Mouse (Mus musculus) liver, adult 10 weeks (tissue): ENCODE measurements around the gene Atp8b5. TPM values are rescaled to one million over a fixed set of nuclear protein-coding genes. Genes with fewer than 3 reads are reported as not detected.

Experiments used
- polyA plus RNA-seq: library from polyadenylated mRNA; stranded (reverse); fragments of 350-450 nt; fragmentation: Illumina TruSeq; extraction: RNeasy Lipid Tissue Mini Kit (QIAGEN cat#74804); gene quantifications from one replicate; pipeline ENCODE4 v1.2.3, GENCODE M21; 2014; ENCODE audit warnings: low read depth, low replicate concordance

Atp8b5 gene
- 0.37 TPM for polyA plus RNA-seq

DNA sequence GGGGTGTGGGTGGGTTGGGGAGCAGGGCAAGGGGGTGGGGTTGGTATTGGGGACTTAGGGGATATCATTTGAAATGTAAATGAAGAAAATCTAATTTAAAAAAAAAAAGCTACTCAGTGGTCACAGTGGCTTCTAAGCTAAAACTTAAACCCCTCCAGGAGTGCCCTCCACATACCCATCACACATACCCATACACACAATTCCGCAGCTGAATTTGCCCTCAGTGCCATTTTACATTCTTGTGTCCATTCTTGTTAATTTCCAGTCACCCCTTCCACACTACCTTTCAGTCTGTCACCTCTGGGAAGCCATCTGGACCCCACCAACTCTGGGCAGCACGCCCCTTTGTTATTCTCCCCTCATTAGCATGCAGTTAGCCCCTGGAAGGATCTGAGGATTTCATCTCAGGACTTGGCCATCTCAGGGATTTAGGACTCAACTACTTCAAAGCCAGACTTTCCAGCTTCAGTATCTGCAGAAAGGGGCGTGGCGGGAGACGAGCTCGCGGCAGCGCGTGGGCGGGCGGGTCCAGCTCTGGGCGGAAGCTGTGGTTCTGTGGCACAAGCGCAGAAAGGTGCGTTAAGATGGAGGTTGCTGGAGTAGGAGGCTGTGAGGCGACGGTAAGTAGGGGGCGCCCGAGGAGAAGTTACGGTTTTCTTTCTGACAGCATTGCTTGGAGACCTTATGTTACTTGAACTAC lies at the start of gene Atp8b5:
Gene Atp8b5, plus strand, starts transcription at position 537 of the 700 bp plus-strand sequence.

DNA sequence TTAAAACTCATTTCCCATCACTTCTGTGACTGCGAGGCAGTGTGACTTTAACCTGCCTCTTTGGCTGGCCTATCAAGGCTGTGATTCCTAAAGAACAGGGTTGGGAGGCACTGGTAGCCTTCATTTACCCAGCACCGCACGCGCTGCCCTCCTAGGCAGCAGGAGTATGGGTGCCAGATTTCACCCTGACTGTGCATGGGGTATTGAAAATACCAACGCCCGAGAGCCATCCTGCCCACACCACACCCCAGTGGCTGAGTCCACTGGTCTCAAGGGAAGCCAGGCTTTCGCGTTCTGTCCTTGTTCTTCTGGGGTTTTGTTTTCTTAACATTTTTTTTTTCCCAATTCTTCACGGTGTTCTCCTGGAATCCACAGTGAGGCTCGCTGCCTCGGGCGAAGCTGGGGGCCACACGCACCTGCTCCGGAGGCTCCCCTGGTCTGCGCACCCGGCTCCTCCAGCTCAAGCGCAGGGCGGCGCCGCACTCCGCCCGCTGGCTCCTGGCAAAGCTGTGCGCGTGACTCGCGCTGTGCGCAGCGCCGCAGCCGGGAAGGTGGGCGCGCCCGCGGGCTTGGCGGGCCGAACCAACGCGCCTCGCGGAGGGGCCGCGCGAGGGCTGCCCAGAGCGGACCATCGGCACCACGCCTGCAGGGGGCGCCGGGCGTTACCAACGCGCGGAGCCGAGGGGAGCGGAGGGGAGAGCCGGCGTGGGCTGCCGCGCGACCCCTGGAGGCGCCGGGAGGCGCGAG lies 114.6 kb downstream of the Atp8b5 start, which contains the start of gene Rusc2:
Gene Rusc2, plus strand, starts transcription at position 572 of the 747 bp plus-strand sequence.

Other genes starting within 250 kb of the Atp8b5 start
- gene Pigo, start 241.3 kb upstream of the Atp8b5 start, polyA plus RNA-seq = 2.7 TPM
- gene Stoml2, start 235.4 kb upstream of the Atp8b5 start, polyA plus RNA-seq = 29.1 TPM
- gene Fam214b, start 220.9 kb upstream of the Atp8b5 start, polyA plus RNA-seq = 1.7 TPM
- 1.9 TPM for gene Unc13b, start 208.2 kb upstream of the Atp8b5 start, polyA plus RNA-seq
- gene Rusc2, start 114.8 kb downstream of the Atp8b5 start, polyA plus RNA-seq = 0.21 TPM
- not detected for gene Fam166b, start 162.0 kb downstream of the Atp8b5 start, polyA plus RNA-seq
- 0.37 TPM for gene Tesk1, start 174.8 kb downstream of the Atp8b5 start, polyA plus RNA-seq
- 3.3 TPM for gene Cd72, start 187.5 kb downstream of the Atp8b5 start, polyA plus RNA-seq
- not detected for gene Sit1, start 216.6 kb downstream of the Atp8b5 start, polyA plus RNA-seq
- 19.9 TPM for gene Ccdc107, start 225.7 kb downstream of the Atp8b5 start, polyA plus RNA-seq
- gene Arhgef39, start 232.5 kb downstream of the Atp8b5 start, polyA plus RNA-seq = not detected
- gene Car9, start 239.8 kb downstream of the Atp8b5 start, polyA plus RNA-seq = not detected